Comparison of ENCODE assay signal across 8 mouse cellular contexts in the genomic region with DNA sequence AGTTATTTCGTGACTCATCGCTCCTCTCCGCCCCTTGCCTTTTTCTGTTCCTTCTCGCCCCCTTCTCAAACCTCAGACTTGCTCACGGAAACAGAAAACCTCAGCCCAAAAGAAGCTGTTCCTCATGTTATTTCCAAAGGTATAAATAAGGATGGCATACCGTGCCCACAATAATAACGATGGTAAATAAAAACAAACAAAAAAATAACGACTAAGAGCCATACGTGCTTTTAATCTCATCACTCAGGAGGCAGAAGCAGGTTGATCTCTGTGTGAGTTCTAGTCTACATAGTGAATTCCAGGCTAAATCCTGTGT. TPM values are rescaled to one million over a fixed set of nuclear protein-coding genes. Genes with fewer than 3 reads are reported as not detected.
DNase-seq lines count a peak whose midpoint lies in the region; ATAC-seq lines count a peak whose summit lies in the region.

No protein-coding gene starts in this region.

- peak overlapping the region; percentile 58 for H3K4me3 ChIP-seq in kidney, embryonic 15.5 days (replicated peaks)
- H3K4me3 ChIP-seq in hindbrain, embryonic 15.5 days = peak overlapping the region; percentile 42
- H3K4me3 ChIP-seq in midbrain, embryonic 16.5 days (ENCODE audit: low read depth, low read length) = peak overlapping the region; percentile 54

- DNase-seq in kidney, postnatal 4 days = no peak
- DNase-seq in c-Kit-negative CD71-positive TER-119-positive erythroid progenitor cells, embryonic 14.5 days (ENCODE audit: low read depth, low spot score) = peak; percentile 15
- DNase-seq in cerebellum, adult 9-10 months = no peak
- DNase-seq in urinary bladder, postnatal 4 days (ENCODE audit: low spot score in 2 of 2) = no peak

- no peaks in the 10 kb centered on the region for H3K9me3 ChIP-seq in kidney, embryonic 15.5 days (replicated peaks)
- no peaks in the 10 kb centered on the region for H3K9me3 ChIP-seq in hindbrain, embryonic 15.5 days
- H3K9me3 ChIP-seq in midbrain, embryonic 16.5 days (replicated peaks; ENCODE audit: control insufficient read depth, low read length, poor library complexity, severe bottlenecking) = no peaks in the 10 kb centered on the region

- 19% methylated on average over 9 of the region's 9 CpGs for WGBS in kidney, embryonic 15.5 days
- 13% methylated on average over 9 of the region's 9 CpGs for WGBS in hindbrain, embryonic 15.5 days
- 12% methylated on average over 9 of the region's 9 CpGs for WGBS in midbrain, embryonic 16.5 days

- no peak overlapping the region for H3K27ac ChIP-seq in kidney, embryonic 15.5 days
- peak overlapping the region; percentile 77 for H3K27ac ChIP-seq in hindbrain, embryonic 15.5 days (replicated peaks)
- H3K27ac ChIP-seq in midbrain, embryonic 16.5 days (ENCODE audit: low read length) = peak overlapping the region; percentile 88

- peak overlapping the region; percentile 5; the same call in 1 of the 2 replicates for H3K9ac ChIP-seq in kidney, embryonic 15.5 days
- H3K9ac ChIP-seq in hindbrain, embryonic 15.5 days = peak overlapping the region; percentile 35
- peak overlapping the region; percentile 73 for H3K9ac ChIP-seq in midbrain, embryonic 16.5 days (ENCODE audit: low read depth, low read length)

- H3K4me1 ChIP-seq in kidney, embryonic 15.5 days = 0 out of 2 replicates have a peak, but pooled peaks cover 19% of the 10 kb centered on the region
- no peaks in the 10 kb centered on the region for H3K4me1 ChIP-seq in hindbrain, embryonic 15.5 days (replicated peaks)
- H3K4me1 ChIP-seq in midbrain, embryonic 16.5 days (ENCODE audit: control insufficient read depth, insufficient read depth, low read length) = peaks cover 4% of the 10 kb centered on the region; the same call in 1 of the 2 replicates

- no peak for ATAC-seq in kidney, embryonic 15.5 days (replicated peaks; ENCODE audit: low FRiP score)
- no peak for ATAC-seq in hindbrain, embryonic 15.5 days (ENCODE audit: low FRiP score, low read depth)
- no peak for ATAC-seq in midbrain, embryonic 16.5 days
- ATAC-seq in erythroid progenitor cell, adult 5-6 weeks (replicated peaks; ENCODE audit: low FRiP score, poor library complexity, severe bottlenecking) = no peak

- no peaks in the 10 kb centered on the region for H3K36me3 ChIP-seq in kidney, embryonic 15.5 days
- H3K36me3 ChIP-seq in hindbrain, embryonic 15.5 days = no peaks in the 10 kb centered on the region
- H3K36me3 ChIP-seq in midbrain, embryonic 16.5 days (ENCODE audit: control insufficient read depth, insufficient read depth, low read length) = no peaks in the 10 kb centered on the region

- no peaks in the 10 kb centered on the region for H3K27me3 ChIP-seq in kidney, embryonic 15.5 days
- no peaks in the 10 kb centered on the region for H3K27me3 ChIP-seq in hindbrain, embryonic 15.5 days
- H3K27me3 ChIP-seq in midbrain, embryonic 16.5 days (ENCODE audit: control insufficient read depth, insufficient read depth, low read depth, low read length) = no peaks in the 10 kb centered on the region; the same call in 1 of the 2 replicates

- peak overlapping the region; percentile 60 for H3K4me2 ChIP-seq in kidney, embryonic 15.5 days
- H3K4me2 ChIP-seq in hindbrain, embryonic 15.5 days = peak overlapping the region; percentile 58
- H3K4me2 ChIP-seq in midbrain, embryonic 16.5 days (ENCODE audit: low read length) = peak overlapping the region; percentile 58

RNA-seq across cellular contexts. Expression of a gene that starts 8.5 kb away (rescaled TPM):
- 12.1 and 13.1 TPM in 2 replicates for polyA plus RNA-seq in kidney, embryonic 15.5 days (2015; fragmentation: Nextera tagmentation; extraction: Ambion mirVana)
- polyA plus RNA-seq in hindbrain, embryonic 15.5 days (2015; fragmentation: Nextera tagmentation; extraction: Ambion mirVana) = 1.7 and 2.4 TPM in 2 replicates
- 1.7 and 3.4 TPM in 2 replicates for polyA plus RNA-seq in midbrain, embryonic 16.5 days (2015; fragmentation: Nextera tagmentation; extraction: Ambion mirVana)
- total RNA-seq in erythroid progenitor cell, adult 5-6 weeks (2015; ENCODE audit: low replicate concordance) = not detected in 2 replicates
- total RNA-seq in erythroid progenitor cell, adult 5-6 weeks (2017; ENCODE audit: low replicate concordance) = not detected in 2 replicates

RNA-seq across cellular contexts. Expression of a gene that starts 38.2 kb away (rescaled TPM):
- polyA plus RNA-seq in kidney, embryonic 15.5 days (2015; fragmentation: Nextera tagmentation; extraction: Ambion mirVana) = 138 and 142 TPM in 2 replicates
- 183 and 186 TPM in 2 replicates for polyA plus RNA-seq in hindbrain, embryonic 15.5 days (2015; fragmentation: Nextera tagmentation; extraction: Ambion mirVana)
- polyA plus RNA-seq in midbrain, embryonic 16.5 days (2015; fragmentation: Nextera tagmentation; extraction: Ambion mirVana) = 179 and 183 TPM in 2 replicates
- 23.8 and 27.2 TPM in 2 replicates for total RNA-seq in erythroid progenitor cell, adult 5-6 weeks (2015; ENCODE audit: low replicate concordance)
- total RNA-seq in erythroid progenitor cell, adult 5-6 weeks (2017; ENCODE audit: low replicate concordance) = 29.4 and 36.1 TPM in 2 replicates

RNA-seq across cellular contexts. Expression of a gene that starts 40.8 kb away (rescaled TPM):
- polyA plus RNA-seq in kidney, embryonic 15.5 days (2015; fragmentation: Nextera tagmentation; extraction: Ambion mirVana) = not detected in 2 replicates
- polyA plus RNA-seq in hindbrain, embryonic 15.5 days (2015; fragmentation: Nextera tagmentation; extraction: Ambion mirVana) = not detected in 2 replicates
- polyA plus RNA-seq in midbrain, embryonic 16.5 days (2015; fragmentation: Nextera tagmentation; extraction: Ambion mirVana) = not detected in 2 replicates
- 0.72 TPM in 1 of 2 replicates, not detected in the other for total RNA-seq in erythroid progenitor cell, adult 5-6 weeks (2015; ENCODE audit: low replicate concordance)
- 2.3 TPM in 1 of 2 replicates, not detected in the other for total RNA-seq in erythroid progenitor cell, adult 5-6 weeks (2017; ENCODE audit: low replicate concordance)

Comparison
In these comparisons a context has a peak if more than half of its experiments do, and no peak if none do; other contexts are left out.
1. H3K9ac ChIP-seq: peak in every context shown above with its lines; median percentile 73 in midbrain, embryonic 16.5 days; 35 in hindbrain, embryonic 15.5 days; 5 in kidney, embryonic 15.5 days.